Mouse (Mus musculus) erythroblast, adult 5-6 weeks (primary cell): ENCODE results near the gene Zbtb17. TPM values are rescaled to one million over a fixed set of nuclear protein-coding genes. Genes with fewer than 3 reads are reported as not detected.

Experiments
- ATAC-seq: replicated peaks from 2 replicates; pipeline ENCODE4 v1.8.0; 2016; ENCODE audit warnings: moderate number of reproducible peaks, mild to moderate bottlenecking, moderate TSS enrichment, inconsistent platforms; ENCODE audit not compliant: poor library complexity, low FRiP score, severe bottlenecking
- total RNA-seq, 2 experiments: library from RNA; stranded (forward) in 1 of 2; stranded (reverse) in 1 of 2; fragments of 150-400 nt in 1 of 2; fragments of 200-764, 138-1000 nt in 1 of 2; gene quantifications; 2 replicates each; pipeline versions ENCODE4 v1.2.3 to v1.2.4; 2015 to 2017; ENCODE audit warnings: low replicate concordance in 2 of 2

Gene Zbtb17
- 6.3 TPM in 1 of 2 replicates, not detected in the other for total RNA-seq (2015; ENCODE audit: low replicate concordance)
- total RNA-seq (2017; ENCODE audit: low replicate concordance), result 2.6 and 4.3 TPM in 2 replicates

DNA sequence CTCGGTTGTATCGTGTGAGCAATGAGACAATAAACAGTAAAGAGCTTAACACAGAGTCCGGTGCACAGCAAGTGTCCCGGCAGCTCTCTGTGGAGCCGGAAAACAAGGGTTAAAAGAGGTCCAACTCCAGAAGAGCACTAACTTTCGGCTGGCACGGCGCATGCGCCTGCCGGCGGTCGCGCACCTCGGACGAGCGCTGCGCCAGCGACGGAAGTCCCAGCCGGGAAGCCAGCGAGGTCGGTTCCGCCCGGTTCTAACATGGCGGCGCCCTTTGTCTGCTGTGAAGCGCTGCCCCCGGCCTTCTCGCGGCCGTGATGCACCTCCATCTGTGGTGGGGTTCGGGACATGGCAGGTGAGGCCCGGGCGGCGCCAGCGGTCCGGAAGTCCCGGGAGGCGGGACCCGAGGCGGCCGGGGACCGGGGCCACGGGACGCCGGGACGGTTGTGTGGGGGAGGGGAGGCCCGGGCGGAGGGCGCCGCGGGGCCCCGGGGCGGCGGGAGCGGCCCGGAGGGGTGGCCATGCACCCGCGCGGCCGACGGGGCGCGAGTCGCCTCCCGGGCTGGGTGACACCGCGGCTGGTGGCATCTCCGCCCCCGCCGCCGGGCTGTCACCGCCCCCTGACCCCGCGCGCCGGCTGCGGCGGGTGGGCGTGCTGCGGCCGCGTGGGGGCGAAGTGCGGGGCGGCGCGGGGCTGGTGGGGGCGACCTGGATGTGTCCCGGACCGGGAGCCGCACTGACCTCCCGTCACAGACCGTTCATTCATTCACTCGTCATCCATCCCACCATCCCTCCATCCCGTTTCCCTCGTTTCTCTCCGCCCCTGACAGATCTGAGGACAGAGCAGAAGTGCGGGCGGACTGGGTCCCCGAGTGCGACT, at the start of gene Zbtb17:
Gene Zbtb17 (plus strand): TSS at position 204 of the 877 bp plus-strand sequence.
- ATAC-seq, result peak; percentile 94

DNA sequence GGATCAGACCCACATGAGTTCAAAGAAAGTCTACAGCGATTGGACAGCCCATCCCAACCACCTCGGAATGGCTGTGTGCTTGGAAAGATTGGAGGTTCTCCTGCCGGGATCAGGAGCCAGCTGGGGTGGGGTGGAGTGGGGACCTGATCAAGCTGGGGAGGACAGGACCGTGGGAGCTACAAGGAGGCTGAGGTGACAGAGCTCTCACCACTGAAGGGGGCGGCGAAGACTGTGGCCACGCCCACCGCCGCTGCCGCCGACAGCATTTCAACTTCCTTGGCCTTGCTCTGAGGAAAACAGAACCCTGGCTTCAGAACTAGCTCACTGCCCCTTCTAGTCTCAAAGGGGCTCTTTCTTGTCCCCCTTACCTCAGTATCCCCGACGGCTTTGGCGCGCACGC, 49.7 kb upstream of the Zbtb17 start:
- ATAC-seq, result no peak

- ATAC-seq, result no peak
Measured at GRCm38 (mm10) chr4:141397861-141398260, 46.6 kb upstream of the Zbtb17 start.

DNA sequence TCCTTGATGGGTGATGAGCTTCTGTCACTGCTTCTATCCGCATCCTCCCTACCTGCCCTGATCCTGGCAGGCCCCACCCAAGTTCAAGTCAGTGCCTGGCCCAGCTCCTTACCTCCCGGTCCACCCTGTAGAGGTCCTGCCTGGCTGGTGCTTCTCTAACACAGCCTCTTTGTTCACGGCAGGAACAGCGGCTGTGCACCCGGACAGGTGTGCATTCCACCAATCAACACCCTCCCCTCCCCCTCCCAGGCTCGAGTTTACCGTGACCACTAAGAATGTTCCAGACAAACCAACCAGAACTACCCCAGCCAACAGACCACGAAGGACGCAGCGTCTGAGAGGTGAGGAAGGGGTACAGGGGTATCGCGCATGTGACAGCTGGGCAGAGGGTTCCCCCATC, 45.9 kb upstream of the Zbtb17 start, which contains the start of gene Clcnka:
Gene Clcnka (minus strand): TSS at position 180 of the 400 bp plus-strand sequence.
- no peak for ATAC-seq

- ATAC-seq, result no peak
Measured at GRCm38 (mm10) chr4:141400171-141400570, 44.3 kb upstream of the Zbtb17 start.

DNA sequence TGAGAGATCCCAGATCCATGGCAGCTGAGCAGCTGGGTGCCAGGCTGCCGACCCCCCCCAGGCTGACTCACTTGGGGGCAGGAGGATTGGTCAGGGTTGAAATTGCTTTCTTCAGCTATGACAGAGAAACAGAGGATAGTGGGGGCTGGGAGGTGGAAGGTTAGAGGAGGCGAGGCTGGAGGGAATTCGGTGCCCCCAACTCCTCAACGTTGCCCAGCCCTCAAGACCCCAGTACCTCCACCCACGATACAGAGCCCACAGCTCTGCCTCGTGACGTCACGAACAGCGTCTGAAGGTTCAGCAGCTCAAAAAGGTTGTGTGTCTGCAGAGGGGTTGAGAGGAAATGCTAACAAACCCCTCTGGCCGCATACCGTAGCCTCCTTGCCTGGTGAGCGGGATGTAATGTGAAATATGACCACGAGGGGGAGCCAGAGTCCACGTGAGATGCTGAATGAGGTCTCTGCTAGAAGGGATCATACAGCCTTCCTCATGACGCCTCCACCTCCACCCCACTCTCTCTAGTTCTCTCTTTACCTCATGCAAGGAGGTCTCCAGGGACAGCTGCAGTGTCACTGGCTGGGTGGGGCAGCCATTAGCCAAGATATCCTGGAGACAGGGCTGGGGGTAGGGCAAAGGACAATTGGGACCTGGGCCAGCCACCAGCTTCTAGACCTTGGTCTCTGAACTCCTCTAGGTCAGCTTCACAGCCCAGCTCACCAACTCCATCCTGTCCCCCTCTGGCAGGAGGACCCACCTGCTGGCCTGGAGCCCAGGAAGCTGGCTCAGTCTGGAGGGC, 39.7 kb upstream of the Zbtb17 start:
- ATAC-seq, result peak; percentile 79

DNA sequence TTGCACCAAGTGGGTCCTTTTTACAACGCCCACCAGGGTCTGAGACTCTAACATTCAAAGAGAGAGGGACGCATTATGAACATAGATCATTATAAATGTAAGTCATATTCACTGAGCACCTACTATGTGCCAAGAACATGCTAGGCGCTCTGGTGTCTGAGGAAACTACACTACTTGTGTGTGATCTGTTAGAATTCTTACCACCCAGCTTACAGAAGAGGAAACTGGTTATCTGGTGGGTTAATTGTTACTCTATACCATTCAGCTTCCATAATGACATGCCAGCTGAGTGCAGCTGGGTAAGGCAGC, 39.2 kb upstream of the Zbtb17 start:
- ATAC-seq, result no peak

DNA sequence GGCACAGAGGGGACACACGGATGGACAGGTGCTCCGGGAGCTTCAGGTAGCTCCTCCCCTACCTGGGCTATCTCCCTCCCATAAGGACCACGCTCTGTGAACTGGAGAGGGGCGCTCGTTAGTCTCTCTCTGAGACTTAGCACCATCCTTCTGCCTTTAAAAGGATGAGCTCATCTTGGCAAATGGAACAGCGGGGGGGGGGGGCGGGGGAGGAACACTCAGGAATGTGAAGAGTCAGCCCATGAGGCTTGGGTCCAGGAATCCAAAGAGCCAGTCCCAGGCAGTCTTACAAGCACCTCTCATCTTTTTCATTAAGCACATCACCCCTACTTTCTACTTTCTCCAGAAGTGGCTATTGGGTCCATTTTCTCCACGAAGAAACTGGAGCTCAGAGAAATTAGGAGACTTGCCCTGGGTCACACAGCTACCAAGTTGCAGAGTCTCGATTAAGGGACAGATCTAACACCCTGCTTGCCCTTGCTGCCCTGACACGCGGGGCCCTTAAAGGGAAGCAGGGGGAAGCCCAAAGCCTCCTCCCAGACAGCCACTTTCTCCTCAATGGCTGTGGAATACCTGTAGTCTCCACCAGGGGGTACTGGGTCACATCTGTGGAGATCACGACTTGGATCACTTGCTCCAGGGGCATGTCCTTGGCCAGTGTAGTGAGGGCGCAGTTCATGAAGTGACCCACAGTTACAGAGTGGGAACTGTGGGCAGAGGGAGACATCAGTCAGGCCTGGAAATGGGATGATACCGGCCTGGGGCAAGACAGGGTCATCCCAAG, 37.7 kb upstream of the Zbtb17 start:
- ATAC-seq, result no peak

DNA sequence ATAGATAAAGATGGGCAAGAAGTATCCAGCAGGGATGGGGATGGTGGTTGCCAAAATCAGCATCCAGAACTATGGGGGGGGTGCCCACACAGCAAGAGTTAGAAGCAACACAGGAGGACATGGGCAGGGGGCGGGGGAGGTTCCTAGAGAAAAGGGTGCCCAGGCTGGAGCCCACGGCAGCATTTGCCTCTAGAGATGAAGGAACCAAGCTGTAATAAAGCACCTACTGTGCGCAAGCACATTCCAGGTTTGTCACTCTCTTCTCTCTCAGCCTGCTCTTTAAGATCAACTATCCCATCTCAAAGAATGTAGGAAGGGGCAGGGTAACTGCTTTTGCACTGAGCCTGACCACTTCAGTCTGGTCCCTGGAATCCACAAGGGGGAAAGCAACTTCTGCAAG, 35.9 kb upstream of the Zbtb17 start:
- no peak for ATAC-seq

- ATAC-seq, result no peak
Measured at GRCm38 (mm10) chr4:141411430-141411992, 32.9 kb upstream of the Zbtb17 start.

DNA sequence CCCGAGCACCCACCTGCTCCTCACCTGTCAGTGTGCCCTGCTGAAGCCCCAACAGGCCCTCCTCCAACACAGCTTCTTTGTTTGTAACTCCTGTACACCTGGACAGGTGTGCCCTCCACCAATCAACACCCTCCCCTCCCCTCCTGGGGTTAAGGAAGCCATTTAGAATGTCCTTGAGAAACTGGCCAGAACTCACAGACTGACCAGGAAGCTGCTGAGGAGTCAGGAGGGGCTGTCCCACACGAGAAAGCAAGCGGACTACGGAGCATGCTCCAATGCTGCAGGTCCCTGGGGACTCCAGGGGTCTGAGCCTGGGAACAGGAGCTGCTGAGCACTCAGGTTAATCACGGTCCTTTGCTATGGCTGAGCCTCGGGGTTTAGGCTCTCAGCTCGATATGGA, 28.5 kb upstream of the Zbtb17 start, which contains the start of gene Clcnkb:
Gene Clcnkb (minus strand): TSS at position 91 of the 400 bp plus-strand sequence.
- ATAC-seq, result no peak

DNA sequence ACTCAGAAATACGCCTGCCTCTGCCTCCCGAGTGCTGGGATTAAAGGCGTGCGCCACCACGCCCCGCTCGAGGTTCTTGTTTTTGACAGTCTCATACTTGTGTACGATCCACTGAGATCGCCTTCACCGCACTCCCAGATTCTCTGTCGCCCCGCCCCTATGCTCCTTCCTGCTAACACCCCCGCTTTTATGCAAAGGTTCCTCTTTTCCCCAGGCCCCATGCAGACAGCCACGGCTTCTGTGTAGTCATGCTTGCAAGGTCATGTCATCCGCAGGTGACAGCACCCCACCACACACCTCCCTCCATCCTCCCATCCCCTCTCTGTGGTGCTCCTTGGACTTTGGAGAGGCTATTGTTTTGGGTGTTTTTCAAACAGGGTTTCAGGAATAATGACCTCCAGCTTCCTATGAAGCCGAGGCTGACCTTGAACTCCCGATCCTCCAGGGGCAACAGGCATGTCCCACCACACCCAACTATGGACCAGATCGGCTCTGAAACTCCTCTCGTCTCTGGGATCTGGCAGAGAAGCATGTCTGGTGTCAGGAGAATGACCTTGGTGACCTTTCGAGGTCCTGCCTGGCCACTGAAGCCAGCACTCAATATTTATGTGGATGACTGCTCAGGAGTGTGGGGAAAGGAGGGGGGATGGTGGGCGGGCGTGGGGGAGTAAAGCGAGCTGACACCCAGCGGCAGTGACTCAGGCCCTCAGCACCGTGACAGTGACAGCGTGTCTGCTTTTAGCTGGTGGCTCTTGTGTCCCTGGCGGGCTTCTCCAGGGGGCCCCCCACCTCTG, 24.9 kb upstream of the Zbtb17 start:
- no peak for ATAC-seq

GRCm38 (mm10) chr4:141420192-141420829, 24.1 kb upstream of the Zbtb17 start, which contains the start of gene Hspb7:
Gene Hspb7, plus strand, starts transcription at chr4:141420779.
- no peak for ATAC-seq

GRCm38 (mm10) chr4:141420886-141421285, 23.6 kb upstream of the Zbtb17 start:
- ATAC-seq, result no peak

GRCm38 (mm10) chr4:141421423-141421822, 23.0 kb upstream of the Zbtb17 start:
- no peak for ATAC-seq

GRCm38 (mm10) chr4:141422841-141423240, 21.6 kb upstream of the Zbtb17 start:
- no peak for ATAC-seq

DNA sequence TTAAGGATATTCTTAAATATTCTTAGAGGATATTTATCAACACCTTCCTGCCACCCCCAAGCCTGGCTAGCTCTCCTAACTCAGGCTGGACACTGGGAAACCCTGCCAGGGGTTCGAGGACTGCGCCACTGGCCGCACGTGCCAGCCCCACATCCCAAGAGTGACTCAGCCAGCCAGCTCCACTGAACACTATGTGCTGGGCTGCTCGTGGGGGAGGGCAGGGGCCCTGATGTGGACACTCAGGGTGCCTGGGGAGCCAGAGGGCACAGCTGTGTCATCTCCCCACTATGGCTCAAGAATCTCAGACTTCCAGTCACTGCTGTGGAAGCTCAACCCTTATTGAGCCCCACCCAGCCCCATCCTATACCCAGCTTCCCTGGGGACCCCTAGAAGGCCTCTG, 21.2 kb upstream of the Zbtb17 start:
- ATAC-seq, result no peak

GRCm38 (mm10) chr4:141423691-141424431, 20.6 kb upstream of the Zbtb17 start:
- ATAC-seq, result no peak
